ENCODE assay signal across 29 mouse cellular contexts in genomic region chr10:87473475-87474131, GRCm38 (mm10). TPM values are rescaled to one million over a fixed set of nuclear protein-coding genes. Genes with fewer than 3 reads are reported as not detected.
DNase-seq lines count a peak whose midpoint lies in the region; ATAC-seq lines count a peak whose summit lies in the region.
"Had no signal": no experiment of that assay in that cellular context is flagged by ENCODE, and none has a peak within 500 bp of the region (broad histone marks: within the 10 kb centered on the region; RNA-seq: fewer than 3 reads in every experiment).

No protein-coding gene starts in this region.

- no peak overlapping the region for H3K4me3 ChIP-seq in neural tube, embryonic 12.5 days
- H3K4me3 ChIP-seq: embryonic facial prominence, embryonic 10.5 days; forebrain, embryonic 13.5 days; heart, embryonic 12.5 days; megakaryocyte, embryonic 14.5 days; stomach, embryonic 15.5 days had no signal

- peak; percentile 53; the same call in 1 of the 2 replicates for ATAC-seq in neural tube, embryonic 12.5 days (ENCODE audit: low FRiP score, low read depth)
- ATAC-seq: forebrain, embryonic 13.5 days; inflammation-experienced regulatory T-cells, adult 6 months; Patski had no signal

- H3K36me3 ChIP-seq in neural tube, embryonic 12.5 days, result no peaks in the 10 kb centered on the region
- H3K36me3 ChIP-seq: embryonic facial prominence, embryonic 10.5 days; heart, embryonic 12.5 days; stomach, embryonic 15.5 days had no signal

- H3K9me3 ChIP-seq in neural tube, embryonic 12.5 days, result no peaks in the 10 kb centered on the region
- H3K9me3 ChIP-seq: embryonic facial prominence, embryonic 10.5 days; forebrain, embryonic 13.5 days; heart, embryonic 12.5 days; stomach, embryonic 15.5 days had no signal

- H3K27me3 ChIP-seq in neural tube, embryonic 12.5 days (replicated peaks), result no peaks in the 10 kb centered on the region
- H3K27me3 ChIP-seq: forebrain, embryonic 13.5 days; megakaryocyte, embryonic 14.5 days; Patski; stomach, embryonic 15.5 days had no signal

- no peak overlapping the region for H3K9ac ChIP-seq in neural tube, embryonic 12.5 days
- H3K9ac ChIP-seq: forebrain, embryonic 13.5 days; heart, embryonic 12.5 days; stomach, embryonic 15.5 days had no signal

- H3K4me1 ChIP-seq in neural tube, embryonic 12.5 days, result peaks cover 9% of the 10 kb centered on the region; the same call in 1 of the 2 replicates
- H3K4me1 ChIP-seq: embryonic facial prominence, embryonic 10.5 days; heart, embryonic 12.5 days; megakaryocyte, embryonic 14.5 days; stomach, embryonic 15.5 days had no signal

- no peak overlapping the region for H3K4me2 ChIP-seq in neural tube, embryonic 12.5 days (replicated peaks)
- H3K4me2 ChIP-seq: forebrain, embryonic 13.5 days; heart, embryonic 12.5 days; stomach, embryonic 15.5 days had no signal

- peak; percentile 49 for DNase-seq in embryo, embryonic 10 days (ENCODE audit: low spot score)
- DNase-seq in embryo, embryonic 9.5 days (ENCODE audit: extremely low spot score), result no peak
- DNase-seq in embryo, embryonic 11 days, result peak; percentile 35
- peak; percentile 32 for DNase-seq in mesoderm, embryonic 11.5 days (ENCODE audit: low read depth, low spot score)
- DNase-seq in kidney, adult 11 months, result no peak
- no peak for DNase-seq in liver
- no peak for DNase-seq in adrenal gland, postnatal 10 days
- DNase-seq: adrenal gland, postnatal 14 days; cerebellum, adult 11 months; cerebellum, postnatal 10 days; heart, postnatal 14 days; kidney, adult 8-10 months; kidney, postnatal 25 days; left cerebral cortex, postnatal 4 days; lung, adult 18-20 months; lung, postnatal 14 days; thymus, adult 18-20 months; thymus, postnatal 4 days had no signal

- H3K27ac ChIP-seq in neural tube, embryonic 12.5 days, result no peak overlapping the region
- H3K27ac ChIP-seq: embryonic facial prominence, embryonic 10.5 days; forebrain, embryonic 13.5 days; stomach, embryonic 15.5 days had no signal

- 18% methylated on average over 10 of the region's 10 CpGs for WGBS in neural tube, embryonic 12.5 days

RNA-seq across cellular contexts. Expression of gene Ascl1, which starts 19.9 kb away (rescaled TPM):
- 53.7 and 66.1 TPM in 2 replicates for polyA plus RNA-seq in neural tube, embryonic 12.5 days (2016; fragmentation: Nextera tagmentation; extraction: Ambion mirVana)
- total RNA-seq in adrenal gland, postnatal 10 days (2021), result 1 to 10 TPM; 1.8 to 2.0 TPM
- total RNA-seq: liver, adult 2 months had no signal
- polyA plus RNA-seq: inflammation-experienced regulatory T-cells, adult 6 months; liver, adult 2 months; Patski had no signal

RNA-seq across cellular contexts. Expression of gene Pah, which starts 48.0 kb away (rescaled TPM):
- 0.11 TPM in 1 of 2 replicates, not detected in the other for polyA plus RNA-seq in neural tube, embryonic 12.5 days (2016; fragmentation: Nextera tagmentation; extraction: Ambion mirVana)
- 10 to 100 TPM; 25.9 to 64.4 TPM for total RNA-seq in adrenal gland, postnatal 10 days (2021)
- total RNA-seq: ES-E14; layer of hippocampus, adult 8-10 months; left cerebral cortex, postnatal 4 days had no signal
- polyA plus RNA-seq: embryonic facial prominence, embryonic 10.5 days; forebrain, embryonic 13.5 days; heart, embryonic 12.5 days; inflammation-experienced regulatory T-cells, adult 6 months; Patski had no signal

Comparison
In these comparisons a context has a peak if more than half of its experiments do, and no peak if none do; other contexts are left out.
1. DNase-seq: peak in embryo, embryonic 10 days (single experiment), embryo, embryonic 11 days (single experiment) and mesoderm, embryonic 11.5 days (single experiment); none in embryo, embryonic 9.5 days (single experiment), kidney, adult 11 months (single experiment), liver (single experiment) and adrenal gland, postnatal 10 days (single experiment).